Mouse (Mus musculus): ENCODE measurements around the gene Olfr53.
"Not testable (repeated sequence)": the region's sequence is repeated elsewhere in the genome, so short reads cannot be mapped to it uniquely, and the experiment has no call there.

The Olfr53 gene

DNA sequence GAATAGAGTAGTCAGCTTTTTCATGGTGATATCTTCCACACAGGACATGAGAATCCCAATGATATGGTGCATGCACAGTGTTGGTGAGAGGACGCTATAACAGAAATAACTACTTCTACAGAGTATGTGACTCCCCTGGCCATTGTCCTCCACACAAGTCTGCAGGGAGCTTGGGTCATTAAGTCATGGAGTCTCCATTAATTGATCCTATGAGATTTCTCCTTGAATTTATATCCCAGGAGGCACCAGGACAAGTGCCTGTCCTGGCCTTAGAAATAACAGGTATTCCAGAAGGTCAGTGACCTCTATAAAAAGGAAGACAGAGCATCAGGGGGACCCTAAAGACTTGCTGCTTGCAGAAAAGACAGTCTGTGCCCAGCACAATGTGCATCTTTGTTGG lies at the start of gene Olfr53:
Gene Olfr53 (plus strand): TSS at position 301 of the 400 bp plus-strand sequence.
- in situ Hi-C loops (cut with MboI, MseI): no loop called here

DNA sequence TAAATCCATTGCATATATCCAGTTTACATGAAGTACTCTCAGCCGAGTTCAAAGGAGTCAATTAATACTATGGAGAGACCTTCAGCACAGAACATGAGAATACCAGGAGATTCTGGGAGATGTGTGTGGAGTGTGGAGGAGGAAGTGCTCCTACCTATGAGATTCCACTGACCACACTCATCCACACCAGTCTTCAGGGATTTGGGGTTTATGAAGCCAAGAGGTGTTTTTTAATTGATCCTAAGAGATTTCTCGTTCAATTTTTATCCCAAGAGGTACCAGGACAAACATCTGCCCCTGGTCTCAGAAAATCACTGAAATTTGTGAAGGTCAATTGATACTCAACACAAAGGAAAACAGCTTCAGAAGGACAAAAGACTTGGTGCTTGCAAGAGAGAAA lies 45.3 kb upstream of the Olfr53 start, which contains the start of gene Olfr46:
Gene Olfr46 (plus strand): TSS at position 301 of the 400 bp plus-strand sequence.
- in situ Hi-C loops (cut with MboI, MseI): not testable (repeated sequence)

DNA sequence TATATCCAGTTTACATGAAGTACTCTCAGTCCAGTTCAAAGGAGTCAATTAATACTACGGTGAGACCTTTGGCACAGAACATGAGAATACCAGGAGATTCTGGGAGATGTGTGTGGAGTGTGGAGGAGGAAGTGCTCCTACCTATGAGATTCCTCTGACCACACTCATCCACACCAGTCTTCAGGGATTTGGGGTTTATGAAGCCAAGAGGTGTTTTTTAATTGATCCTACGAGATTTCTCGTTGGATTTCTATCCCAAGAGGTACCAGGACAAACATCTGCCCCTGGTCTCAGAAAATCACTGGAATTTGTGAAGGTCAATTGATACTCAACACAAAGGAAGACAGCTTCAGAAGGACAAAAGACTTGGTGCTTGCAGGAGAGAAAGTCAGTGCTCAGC lies 17.6 kb upstream of the Olfr53 start, which contains the start of gene Olfr61:
Gene Olfr61 (plus strand): TSS at position 301 of the 400 bp plus-strand sequence.
- in situ Hi-C loops (cut with MboI, MseI): not testable (repeated sequence)

DNA sequence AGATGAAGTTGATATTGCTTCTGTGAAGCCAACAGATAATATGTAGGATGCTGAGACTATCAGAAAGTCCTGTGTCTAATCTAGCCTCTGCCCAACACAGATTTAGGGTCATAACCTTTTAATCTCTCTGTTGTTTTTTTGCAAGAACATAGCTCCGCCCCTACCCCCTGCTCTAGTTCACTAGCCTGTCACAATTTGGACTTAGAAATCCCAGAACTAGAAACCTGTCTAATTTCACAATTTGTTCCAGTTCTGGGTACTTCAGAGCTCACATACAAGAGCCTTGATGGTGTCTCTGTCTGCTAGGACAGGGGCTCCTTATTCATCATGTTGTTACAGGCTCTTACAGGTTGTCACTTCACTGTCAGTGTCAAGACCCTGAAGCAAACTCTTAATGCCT lies 15.7 kb upstream of the Olfr53 start:
- in situ Hi-C loops (cut with MboI, MseI): loop anchor here in 1 of 2 experiments (10.0 kb wide), 1 partner anchor 484 kb away; the partner anchor contains the start of gene Ano9

DNA sequence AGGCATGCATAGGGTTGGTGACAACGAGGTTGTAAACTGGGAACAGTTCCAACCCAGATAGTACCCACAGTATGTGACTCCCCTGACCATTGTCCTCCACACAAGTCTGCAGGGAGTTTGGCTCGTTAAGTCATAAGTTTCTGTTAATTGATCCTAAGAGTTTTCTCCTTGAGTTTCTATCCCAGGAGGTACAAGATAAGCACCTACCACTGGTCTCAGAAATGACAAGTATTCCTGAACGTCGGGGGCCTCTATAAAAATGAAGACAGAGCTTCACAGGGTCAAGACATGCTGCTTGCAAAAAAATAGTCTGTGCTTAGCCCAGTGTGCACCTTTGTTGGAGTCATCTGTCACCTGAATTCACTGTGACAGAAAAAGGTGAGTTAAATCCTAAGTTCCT lies 13.4 kb downstream of the Olfr53 start, which contains the start of gene Olfr539:
Gene Olfr539 (plus strand): TSS at position 301 of the 400 bp plus-strand sequence.
- in situ Hi-C loops (cut with MboI, MseI): no loop called here

DNA sequence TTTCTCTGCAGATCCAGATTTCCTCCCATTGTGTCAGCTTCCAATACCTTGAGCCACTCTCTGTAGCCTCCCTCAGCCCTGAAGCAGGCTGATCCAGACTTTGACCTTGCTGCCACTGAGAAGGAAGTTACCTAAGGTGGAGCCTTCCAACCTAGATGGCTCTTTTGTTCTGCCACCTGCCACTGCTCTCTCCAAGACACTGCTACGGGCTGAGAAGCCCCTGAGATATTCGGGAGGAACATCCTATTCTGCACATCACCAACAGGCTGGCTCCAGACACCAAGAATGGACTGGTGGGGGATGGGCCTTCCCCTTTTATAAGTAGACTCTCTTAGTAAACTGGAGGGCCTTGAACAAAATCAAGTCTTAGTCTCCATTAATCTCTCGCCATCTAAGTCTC lies 24.4 kb downstream of the Olfr53 start:
- in situ Hi-C loops (cut with MboI, MseI): not testable (repeated sequence)

DNA sequence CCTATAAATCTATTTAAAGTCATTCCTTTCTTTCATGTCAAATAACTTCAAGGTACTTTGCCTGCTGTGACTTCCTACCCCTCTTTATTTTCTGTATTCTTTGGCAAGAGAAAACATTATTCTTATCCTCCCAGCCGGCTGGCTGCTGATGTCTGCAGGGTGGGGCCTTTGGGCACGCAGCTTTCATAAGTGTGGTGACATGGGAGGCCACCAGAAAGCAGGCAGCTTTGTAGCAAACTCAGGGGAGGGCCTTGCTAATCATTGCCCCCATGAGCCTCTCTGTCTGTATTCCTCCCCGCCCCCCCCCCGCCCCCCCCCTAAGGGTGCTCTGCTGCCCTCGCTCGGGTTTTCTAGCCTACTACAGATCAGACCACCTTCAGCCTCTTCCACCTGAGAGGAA lies 29.6 kb downstream of the Olfr53 start:
- in situ Hi-C loops (cut with MboI, MseI): loop anchor here in 1 of 2 experiments (25.0 kb wide), 1 partner anchor 1786 kb away; the partner anchor contains the start of gene Lsp1

DNA sequence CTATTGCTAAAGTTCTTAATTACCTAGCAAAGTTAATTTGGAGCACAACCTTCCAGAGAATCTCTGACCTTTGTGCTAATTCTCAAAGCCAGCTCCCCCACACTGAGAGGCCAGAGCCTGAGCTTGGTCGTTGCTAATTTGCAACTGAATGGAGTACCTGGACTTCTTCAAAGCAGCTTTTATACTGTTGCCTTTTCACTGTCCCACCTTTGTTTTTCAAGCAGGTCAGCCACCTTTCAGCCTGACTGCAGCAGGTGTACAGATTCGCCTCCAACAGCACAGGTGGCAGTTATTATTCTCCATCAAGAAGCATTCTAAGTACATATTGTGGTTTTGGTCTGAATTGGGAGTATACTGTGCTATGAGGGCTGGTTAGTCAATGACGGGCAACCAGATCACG lies 33.3 kb downstream of the Olfr53 start:
- in situ Hi-C loops (cut with MboI, MseI): loop anchor here in 1 of 2 experiments (25.0 kb wide), 1 partner anchor 1783 kb away; the partner anchor contains the start of gene Lsp1

DNA sequence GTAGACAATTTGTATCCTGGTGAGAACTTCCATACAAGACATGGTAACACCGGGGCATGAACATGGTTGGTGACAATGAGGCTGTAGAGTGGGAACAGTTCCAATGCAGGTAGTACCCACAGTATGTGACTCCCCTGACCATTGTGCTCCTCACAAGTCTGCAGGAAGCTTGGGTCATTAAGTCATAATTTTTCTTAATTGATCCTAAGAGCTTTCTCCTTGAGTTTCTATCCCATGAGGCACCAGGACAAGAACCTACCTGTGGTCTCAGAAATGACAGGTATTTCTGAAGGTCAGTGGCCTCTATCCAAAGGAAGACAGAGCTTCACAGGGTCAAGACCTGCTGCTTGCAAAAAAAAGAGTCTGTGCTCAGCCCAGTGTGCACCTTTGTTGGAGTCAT lies 35.4 kb downstream of the Olfr53 start, which contains the start of gene Olfr45:
Gene Olfr45 (plus strand): TSS at position 301 of the 400 bp plus-strand sequence.
- in situ Hi-C loops (cut with MboI, MseI): loop anchor here in 1 of 2 experiments (25.0 kb wide), 1 partner anchor 1781 kb away; the partner anchor contains the start of gene Lsp1

DNA sequence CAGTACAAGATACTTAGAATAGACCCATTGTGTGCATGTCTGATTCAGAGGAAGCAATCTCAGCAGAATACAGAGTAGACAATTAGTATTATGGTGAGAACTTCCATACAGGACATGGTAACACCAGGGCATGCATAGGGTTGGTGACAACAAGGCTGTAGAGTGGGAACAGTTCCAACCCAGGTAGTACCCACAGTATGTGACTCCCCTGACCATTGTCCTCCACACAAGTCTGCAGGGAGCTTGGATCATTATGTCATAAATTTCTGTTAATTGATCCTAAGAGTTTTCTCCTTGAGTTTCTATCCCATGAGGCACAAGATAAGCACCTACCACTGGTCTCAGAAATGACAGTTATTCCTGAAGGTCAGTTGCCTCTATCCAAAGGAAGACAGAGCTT lies 50.7 kb downstream of the Olfr53 start, which contains the start of gene Olfr541:
Gene Olfr541 (plus strand): TSS at position 301 of the 400 bp plus-strand sequence.
- in situ Hi-C loops (cut with MboI, MseI): loop anchor here in 1 of 2 experiments (25.0 kb wide), 1 partner anchor 1765 kb away; the partner anchor contains the start of gene Lsp1
